Mouse (Mus musculus) heart, postnatal 0 days (tissue): ENCODE results near the gene Pbx4. TPM values are rescaled to one million over a fixed set of nuclear protein-coding genes. Genes with fewer than 3 reads are reported as not detected.

ENCODE experiments used
- ATAC-seq: fragments of 200-750 bp; cut with Nextera tagmentation; 2 replicates; pipeline ENCODE4 v1.8.0; 2017; ENCODE audit warnings: low read depth, moderate number of reproducible peaks, moderate library complexity; ENCODE audit not compliant: insufficient read depth
- DNase-seq: peaks from one replicate; pipeline ENCODE4 v3.0.0-alpha.2; 2016; ENCODE audit warnings: low spot score
- H3K27ac ChIP-seq: fragments of 300-500 bp; sonication (generic); 2 replicates; pipeline ENCODE4 v1.5.1; 2014; ENCODE audit warnings: low read depth, mild to moderate bottlenecking
- H3K27me3 ChIP-seq: fragments of 300-500 bp; sonication (generic); 2 replicates; pipeline ENCODE4 v1.6.1; 2014; ENCODE audit warnings: low read length, mixed read lengths; ENCODE audit not compliant: control insufficient read depth, insufficient read depth
- H3K36me3 ChIP-seq: fragments of 300-500 bp; sonication (generic); replicated peaks from 2 replicates; pipeline ENCODE4 v1.6.1; 2014; ENCODE audit warnings: low read length, mixed read lengths; ENCODE audit not compliant: control insufficient read depth, insufficient read depth
- H3K4me1 ChIP-seq: fragments of 300-500 bp; sonication (generic); 2 replicates; pipeline ENCODE4 v1.6.1; 2014; ENCODE audit warnings: antibody characterized with exemption; ENCODE audit not compliant: control insufficient read depth, insufficient read depth
- H3K4me2 ChIP-seq: fragments of 300-500 bp; sonication (generic); 2 replicates; pipeline ENCODE4 v1.6.1; 2014; ENCODE audit warnings: low read depth, mild to moderate bottlenecking, low read length, moderate library complexity
- H3K4me3 ChIP-seq: fragments of 300-500 bp; sonication (generic); 2 replicates; pipeline ENCODE4 v1.5.1; 2014; ENCODE audit warnings: low read depth, low read length
- H3K9ac ChIP-seq: fragments of 300-500 bp; sonication (generic); replicated peaks from 2 replicates; pipeline ENCODE4 v1.6.1; 2014; ENCODE audit warnings: low read depth, low read length, mixed read lengths
- H3K9me3 ChIP-seq: fragments of 300-500 bp; sonication (generic); replicated peaks from 2 replicates; pipeline ENCODE4 v1.6.1; 2016; ENCODE audit warnings: low read length; ENCODE audit not compliant: control insufficient read depth
- CTCF ChIP-seq: IDR thresholded peaks from 2 replicates; pipeline ENCODE4 v1.5.1; 2016; ENCODE audit warnings: antibody characterized with exemption, control low read depth, low read depth
- EP300 ChIP-seq: IDR thresholded peaks from 2 replicates; pipeline ENCODE4 v1.6.1; 2016; ENCODE audit warnings: antibody characterized with exemption, low read depth
- WGBS: fragments of 180-500 bp; shearing (Covaris S2); extraction: QIAGEN DNeasy Blood & Tissue Kit; methylation state at CpG from one replicate; pipeline ENCODE4 v1.1.7; 2014; 5-methylcytosine and 5-hydroxymethylcytosine counted together
- polyA plus RNA-seq: library from polyadenylated mRNA; unstranded; fragments of >200 nt; fragmentation: Nextera tagmentation; extraction: Ambion mirVana; gene quantifications from 2 replicates; pipeline ENCODE4 v1.2.1, GENCODE M21; 2015
- total RNA-seq: library from RNA; depleted of rRNA; stranded (reverse); fragments of >200 nt; gene quantifications from 2 replicates; pipeline ENCODE4 v1.2.3, GENCODE M21; 2014; ENCODE audit warnings: low replicate concordance

Gene Pbx4
- total and polyA plus RNA-seq, 2 experiments from 2014 or later: 1.9 TPM; not detected in 1

- Histone ChIP-seq H3K27ac (no peak overlapping the region), H3K4me2 (no peak overlapping the region), H3K36me3 (peaks cover 82% of the 10 kb centered on the region), H3K27me3 (no peaks in the 10 kb centered on the region), H3K4me3 (no peak overlapping the region), H3K9me3 (no peaks in the 10 kb centered on the region), H3K4me1 (0 out of 2 replicates have a peak, but pooled peaks cover 6% of the 10 kb centered on the region), H3K9ac (no peak overlapping the region)
- TF ChIP-seq EP300 (no peak), CTCF (no peak)
- no peak for ATAC-seq
- 92% methylated on average over 6 of the region's 6 CpGs for WGBS
- no peak for DNase-seq
These were observed 27.8 kb upstream of the Pbx4 start for GRCm38 (mm10) chr8:69804537-69804936.

- no peak overlapping the region for H3K27ac ChIP-seq
- H3K27me3 ChIP-seq: no peaks in the 10 kb centered on the region
- 0 out of 2 replicates have a peak, but pooled peaks cover 6% of the 10 kb centered on the region for H3K4me1 ChIP-seq
- H3K9ac ChIP-seq: no peak overlapping the region
- ATAC-seq: no peak
- H3K9me3 ChIP-seq: no peaks in the 10 kb centered on the region
- TF ChIP-seq CTCF (no peak), EP300 (no peak)
- no peak overlapping the region for H3K4me3 ChIP-seq
- WGBS: 91% methylated on average over 10 of the region's 10 CpGs
- peaks cover 76% of the 10 kb centered on the region for H3K36me3 ChIP-seq
- DNase-seq: no peak
- H3K4me2 ChIP-seq: no peak overlapping the region
These were observed 27.2 kb upstream of the Pbx4 start for GRCm38 (mm10) chr8:69805086-69805485.

GRCm38 (mm10) chr8:69805491-69805890 is 26.8 kb upstream of the Pbx4 start:
- peaks cover 72% of the 10 kb centered on the region for H3K36me3 ChIP-seq
- H3K27me3 ChIP-seq: no peaks in the 10 kb centered on the region
- ATAC-seq (no peak), DNase-seq (no peak)
- TF ChIP-seq CTCF: no peak
- TF ChIP-seq EP300: no peak
- no peaks in the 10 kb centered on the region for H3K9me3 ChIP-seq
- H3K4me3 ChIP-seq: no peak overlapping the region
- H3K27ac ChIP-seq: no peak overlapping the region
- H3K4me2 ChIP-seq: no peak overlapping the region
- 0 out of 2 replicates have a peak, but pooled peaks cover 6% of the 10 kb centered on the region for H3K4me1 ChIP-seq
- no peak overlapping the region for H3K9ac ChIP-seq
- 82% methylated on average over 9 of the region's 9 CpGs for WGBS

- DNase-seq (no peak), ATAC-seq (no peak)
- Histone ChIP-seq H3K36me3 (peaks cover 55% of the 10 kb centered on the region), H3K4me1 (0 out of 2 replicates have a peak, but pooled peaks cover 6% of the 10 kb centered on the region), H3K27me3 (no peaks in the 10 kb centered on the region), H3K4me3 (no peak overlapping the region), H3K27ac (no peak overlapping the region), H3K9ac (no peak overlapping the region), H3K9me3 (no peaks in the 10 kb centered on the region), H3K4me2 (no peak overlapping the region)
- WGBS: 90% methylated on average over 5 of the region's 5 CpGs
- no peak for TF ChIP-seq EP300
- no peak for TF ChIP-seq CTCF
These were observed 25.1 kb upstream of the Pbx4 start for GRCm38 (mm10) chr8:69807236-69807635.

GRCm38 (mm10) chr8:69808094-69808863 is 24.0 kb upstream of the Pbx4 start, which contains the start of gene Gmip:
TSS of gene Gmip (plus strand) at chr8:69808679.
- Histone ChIP-seq H3K9me3 (no peaks in the 10 kb centered on the region), H3K4me2 (peak within 1 kb of the TSS; percentile 92), H3K4me3 (peak within 1 kb of the TSS; percentile 67), H3K36me3 (peaks cover 44% of the 10 kb centered on the region), H3K27ac (no peak within 1 kb of the TSS), H3K27me3 (no peaks in the 10 kb centered on the region), H3K9ac (peak within 1 kb of the TSS; percentile 64), H3K4me1 (0 out of 2 replicates have a peak, but pooled peaks cover 6% of the 10 kb centered on the region)
- ATAC-seq (peak; percentile 74; the same call in 1 of the 2 replicates), DNase-seq (peak; percentile 52)
- 6% methylated on average over 28 of the region's 28 CpGs for WGBS
- TF ChIP-seq CTCF (no peak), EP300 (no peak)
